Mouse (Mus musculus): ENCODE measurements around the gene C87436. TPM values are rescaled to one million over a fixed set of nuclear protein-coding genes. Genes with fewer than 3 reads are reported as not detected.

Gene C87436
- 24.3 and 25.3 TPM in 2 replicates for polyA plus RNA-seq (2012; rRNA removed)

DNA sequence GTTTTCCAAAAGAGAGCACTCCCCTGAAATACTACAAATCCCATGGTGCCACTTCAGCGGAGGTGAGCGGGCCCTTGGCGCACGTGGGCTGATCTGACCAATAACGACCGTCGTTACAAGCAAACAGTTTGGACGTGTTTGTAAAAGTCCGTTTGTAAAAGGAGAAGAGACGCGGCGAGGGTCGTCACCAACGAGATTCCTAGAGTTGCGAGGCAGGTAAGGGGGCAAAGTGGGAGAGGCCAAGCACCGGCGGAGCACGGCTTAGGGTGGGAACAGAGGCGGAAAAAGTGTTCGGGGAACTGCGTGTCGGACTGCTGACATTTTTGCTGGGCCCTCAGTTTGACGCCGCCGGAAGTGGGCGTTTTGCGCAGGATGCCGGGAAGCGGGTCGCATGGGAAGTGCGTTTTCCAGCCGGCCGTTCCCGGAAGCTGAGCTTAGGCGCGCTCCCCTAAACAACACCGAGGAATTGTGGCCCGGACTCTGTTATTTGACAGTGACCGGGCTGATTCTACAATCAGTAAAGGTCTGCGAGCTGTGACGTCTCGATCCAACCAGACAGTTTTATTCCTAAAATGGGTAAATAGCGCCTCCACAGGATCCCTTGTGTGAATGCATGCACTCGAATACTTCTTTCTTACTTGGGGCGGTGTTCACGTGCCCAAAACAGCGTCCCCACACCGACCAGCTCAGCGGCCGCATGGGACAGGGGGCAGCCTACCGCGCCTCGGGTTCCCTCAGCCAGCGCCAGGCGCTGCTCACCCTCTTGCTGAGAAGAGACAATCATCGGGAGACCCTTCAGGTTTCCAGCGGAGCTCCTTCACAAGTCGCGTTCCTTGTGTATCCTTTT, at the start of gene C87436:
C87436 (plus strand) TSS at position 103 of the 847 bp plus-strand sequence.
- TF ChIP-seq POLR2A (IDR thresholded peaks at IDR 0.05; ENCODE audit: borderline replicate concordance, insufficient read depth, low read length) (peak; percentile 66; the same call in 1 of the 2 replicates), CTCF (IDR thresholded peaks at IDR 0.05; ENCODE audit: borderline replicate concordance, insufficient read depth, low read depth, low read length) (peak; percentile 41; the same call in 1 of the 2 replicates)
- no peaks in the 10 kb centered on the region for H3K4me1 ChIP-seq (ENCODE audit: control insufficient read depth, insufficient read depth, low read length)
- peak within 1 kb of the TSS; percentile 74 for H3K4me3 ChIP-seq (replicated peaks; ENCODE audit: insufficient read depth, low read depth, low read length)
- H3K27ac ChIP-seq (ENCODE audit: insufficient read depth, low read length), result peak within 1 kb of the TSS; percentile 81
- peak; percentile 96 to 98 for DNase-seq
- under 1% methylated on average over 59 of the region's 59 CpGs for WGBS
- H3K27me3 ChIP-seq (ENCODE audit: control insufficient read depth, insufficient read depth, low read length), result no peaks in the 10 kb centered on the region

DNA sequence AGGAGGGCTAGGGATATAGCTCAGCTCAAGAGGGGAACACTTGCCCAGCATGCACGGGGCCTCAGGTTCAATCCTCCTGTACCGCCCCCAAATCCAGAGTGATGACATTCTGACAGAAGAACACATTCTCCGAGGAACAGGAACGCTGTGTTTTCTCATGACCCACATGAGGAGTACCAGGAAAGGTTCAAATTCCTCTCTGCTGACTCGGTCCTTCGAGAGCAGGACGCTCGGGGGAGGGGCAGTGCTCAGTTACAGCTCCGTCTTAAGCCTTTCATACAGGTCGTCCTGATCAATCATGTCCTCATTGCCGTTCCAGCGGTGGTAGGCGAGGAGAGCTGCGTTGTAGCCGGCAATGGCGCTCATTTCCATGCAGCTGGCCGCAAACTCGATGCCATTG, 49.7 kb upstream of the C87436 start:
- no peak for DNase-seq
- Histone ChIP-seq H3K4me3 (replicated peaks; ENCODE audit: insufficient read depth, low read depth, low read length) (no peak overlapping the region), H3K27ac (ENCODE audit: insufficient read depth, low read length) (no peak overlapping the region), H3K27me3 (ENCODE audit: control insufficient read depth, insufficient read depth, low read length) (no peaks in the 10 kb centered on the region), H3K4me1 (ENCODE audit: control insufficient read depth, insufficient read depth, low read length) (no peaks in the 10 kb centered on the region)
- no peak for TF ChIP-seq POLR2A (IDR thresholded peaks at IDR 0.05; ENCODE audit: borderline replicate concordance, insufficient read depth, low read length)
- 90% methylated on average over 18 of the region's 18 CpGs for WGBS

DNA sequence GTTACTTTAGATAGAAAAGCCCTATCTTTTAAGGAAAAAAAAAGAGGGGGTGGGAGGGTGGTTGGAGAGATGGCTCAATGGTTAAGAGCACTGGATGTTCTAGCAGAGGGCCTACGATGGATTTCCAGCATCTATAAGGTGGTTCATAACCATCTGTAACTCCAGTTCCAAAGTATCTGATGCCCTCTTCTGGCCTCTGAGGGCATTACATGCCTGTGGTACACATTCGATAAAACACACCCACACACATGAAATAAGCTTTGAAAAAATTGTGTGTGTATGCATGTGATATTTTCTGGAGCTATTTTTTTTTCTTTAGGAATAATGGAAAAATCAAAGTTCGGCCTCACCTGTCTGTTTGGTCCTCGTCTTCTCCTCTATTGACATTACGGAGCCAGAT, 46.8 kb upstream of the C87436 start:
- TF ChIP-seq CTCF (IDR thresholded peaks at IDR 0.05; ENCODE audit: borderline replicate concordance, insufficient read depth, low read depth, low read length), result no peak
- no peak for TF ChIP-seq POLR2A (IDR thresholded peaks at IDR 0.05; ENCODE audit: borderline replicate concordance, insufficient read depth, low read length)
- Histone ChIP-seq H3K27ac (ENCODE audit: insufficient read depth, low read length) (no peak overlapping the region), H3K4me3 (replicated peaks; ENCODE audit: insufficient read depth, low read depth, low read length) (no peak overlapping the region), H3K4me1 (ENCODE audit: control insufficient read depth, insufficient read depth, low read length) (0 out of 2 replicates have a peak, but pooled peaks cover 3% of the 10 kb centered on the region), H3K27me3 (ENCODE audit: control insufficient read depth, insufficient read depth, low read length) (no peaks in the 10 kb centered on the region)
- 93% methylated on average over 5 of the region's 5 CpGs for WGBS
- DNase-seq, result no peak

DNA sequence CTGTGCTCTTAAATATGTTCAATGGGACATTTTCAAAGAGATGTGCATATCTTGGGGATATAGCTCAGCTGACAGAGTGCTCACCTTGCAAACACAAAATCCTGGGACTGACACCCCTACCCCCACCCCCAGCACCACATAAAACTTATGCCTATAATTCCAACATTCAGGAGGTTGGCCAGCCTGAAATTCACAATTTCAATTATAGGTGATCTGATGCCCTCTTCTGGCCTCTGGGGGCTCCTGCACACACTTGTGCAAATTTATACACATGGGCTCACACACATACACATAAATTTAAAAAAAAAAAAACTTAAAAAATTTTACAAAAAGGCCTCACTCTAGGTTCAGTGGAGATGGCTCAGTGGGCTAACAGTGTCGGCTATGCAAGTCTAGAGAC, 45.0 kb upstream of the C87436 start:
- H3K27ac ChIP-seq (ENCODE audit: insufficient read depth, low read length), result no peak overlapping the region
- H3K4me3 ChIP-seq (replicated peaks; ENCODE audit: insufficient read depth, low read depth, low read length), result no peak overlapping the region
- no peaks in the 10 kb centered on the region for H3K27me3 ChIP-seq (ENCODE audit: control insufficient read depth, insufficient read depth, low read length)
- peaks cover 3% of the 10 kb centered on the region; the same call in 1 of the 2 replicates for H3K4me1 ChIP-seq (ENCODE audit: control insufficient read depth, insufficient read depth, low read length)
- WGBS, result 89% methylated on average over 1 of the region's 1 CpGs
- no peak for TF ChIP-seq POLR2A (IDR thresholded peaks at IDR 0.05; ENCODE audit: borderline replicate concordance, insufficient read depth, low read length)
- TF ChIP-seq CTCF (IDR thresholded peaks at IDR 0.05; ENCODE audit: borderline replicate concordance, insufficient read depth, low read depth, low read length), result no peak
- no peak for DNase-seq

DNA sequence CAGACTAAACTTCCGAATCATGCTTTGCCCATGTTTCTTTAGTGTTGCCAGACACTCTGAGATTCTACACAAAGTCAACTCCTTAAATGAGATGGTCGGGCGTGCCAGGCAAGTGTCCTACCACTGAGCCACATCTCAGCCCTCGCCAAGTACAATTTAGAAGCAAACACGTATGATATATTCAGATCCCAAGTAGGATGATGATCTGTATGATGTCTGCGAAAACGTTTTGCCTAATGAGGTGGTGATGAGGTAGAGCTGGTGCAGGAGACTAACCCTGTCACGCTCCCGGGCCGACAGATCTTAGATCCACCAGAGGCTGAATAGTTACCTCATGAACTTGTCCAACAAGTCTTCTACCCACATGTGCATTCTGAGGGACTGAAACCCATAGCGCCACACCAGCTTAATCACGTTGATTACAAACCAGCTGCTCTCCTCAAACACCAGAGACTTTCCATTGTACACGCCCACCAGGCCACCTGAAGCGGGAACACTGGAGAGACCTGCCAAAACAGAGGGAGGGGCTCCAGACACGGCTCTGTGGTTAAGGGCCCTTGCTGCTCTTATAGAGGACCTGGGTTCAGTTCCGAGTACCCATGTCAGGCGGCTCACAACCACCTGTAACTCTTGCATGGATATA, 44.0 kb upstream of the C87436 start:
- Histone ChIP-seq H3K27ac (ENCODE audit: insufficient read depth, low read length) (no peak overlapping the region), H3K4me1 (ENCODE audit: control insufficient read depth, insufficient read depth, low read length) (peaks cover 3% of the 10 kb centered on the region; the same call in 1 of the 2 replicates), H3K4me3 (replicated peaks; ENCODE audit: insufficient read depth, low read depth, low read length) (no peak overlapping the region), H3K27me3 (ENCODE audit: control insufficient read depth, insufficient read depth, low read length) (no peaks in the 10 kb centered on the region)
- no peak for DNase-seq
- WGBS, result 89% methylated on average over 17 of the region's 17 CpGs
- TF ChIP-seq POLR2A (IDR thresholded peaks at IDR 0.05; ENCODE audit: borderline replicate concordance, insufficient read depth, low read length) (no peak), CTCF (IDR thresholded peaks at IDR 0.05; ENCODE audit: borderline replicate concordance, insufficient read depth, low read depth, low read length) (no peak)

DNA sequence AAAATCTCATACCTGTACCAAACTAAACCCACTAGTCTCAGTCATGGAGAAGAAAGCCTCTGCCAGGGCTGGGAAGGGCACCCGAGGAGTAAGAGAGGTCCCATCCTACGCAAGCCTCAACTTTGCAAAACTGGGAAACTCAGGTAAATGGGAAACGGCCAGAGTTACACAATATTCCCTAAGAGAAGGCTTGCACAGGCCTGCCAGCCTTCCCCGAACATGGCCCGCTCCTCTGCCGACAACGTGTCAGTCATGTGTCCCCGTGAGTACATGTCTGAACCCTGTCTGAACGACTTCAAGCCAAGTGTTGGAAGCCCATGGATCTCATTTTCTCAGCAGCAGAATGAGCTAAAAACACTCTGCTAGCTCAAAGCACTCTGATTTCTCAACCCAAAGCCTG, 43.2 kb upstream of the C87436 start:
- no peak for TF ChIP-seq POLR2A (IDR thresholded peaks at IDR 0.05; ENCODE audit: borderline replicate concordance, insufficient read depth, low read length)
- TF ChIP-seq CTCF (IDR thresholded peaks at IDR 0.05; ENCODE audit: borderline replicate concordance, insufficient read depth, low read depth, low read length), result no peak
- WGBS, result 78% methylated on average over 9 of the region's 9 CpGs
- no peaks in the 10 kb centered on the region for H3K27me3 ChIP-seq (ENCODE audit: control insufficient read depth, insufficient read depth, low read length)
- H3K4me1 ChIP-seq (ENCODE audit: control insufficient read depth, insufficient read depth, low read length), result peaks cover 3% of the 10 kb centered on the region; the same call in 1 of the 2 replicates
- no peak overlapping the region for H3K4me3 ChIP-seq (replicated peaks; ENCODE audit: insufficient read depth, low read depth, low read length)
- H3K27ac ChIP-seq (ENCODE audit: insufficient read depth, low read length), result no peak overlapping the region
- DNase-seq, result no peak

DNA sequence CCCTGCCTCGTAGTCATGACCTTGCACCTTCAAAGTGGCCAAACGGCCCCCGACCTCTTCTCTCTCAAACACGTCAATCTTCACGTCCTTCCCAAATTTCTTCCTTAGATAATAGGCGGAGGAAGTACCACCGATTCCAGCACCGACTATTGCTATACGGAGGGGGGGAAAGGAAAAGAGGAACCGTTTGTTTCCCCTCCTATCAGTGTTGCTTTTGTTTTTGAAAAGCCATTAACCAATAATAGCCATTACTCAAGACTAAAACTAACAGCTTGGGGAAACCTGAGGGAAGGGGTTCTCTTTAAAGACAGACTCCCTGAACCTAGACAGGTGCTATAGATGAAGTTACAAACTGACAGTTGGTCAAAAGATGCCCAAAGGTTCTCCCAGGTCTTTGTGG, 42.2 kb upstream of the C87436 start:
- H3K4me3 ChIP-seq (replicated peaks; ENCODE audit: insufficient read depth, low read depth, low read length), result peak overlapping the region; percentile 87
- TF ChIP-seq POLR2A (IDR thresholded peaks at IDR 0.05; ENCODE audit: borderline replicate concordance, insufficient read depth, low read length) (no peak), CTCF (IDR thresholded peaks at IDR 0.05; ENCODE audit: borderline replicate concordance, insufficient read depth, low read depth, low read length) (no peak)
- no peaks in the 10 kb centered on the region for H3K27me3 ChIP-seq (ENCODE audit: control insufficient read depth, insufficient read depth, low read length)
- WGBS, result 6% methylated on average over 10 of the region's 10 CpGs
- no peak for DNase-seq
- H3K4me1 ChIP-seq (ENCODE audit: control insufficient read depth, insufficient read depth, low read length), result peaks cover 3% of the 10 kb centered on the region; the same call in 1 of the 2 replicates
- H3K27ac ChIP-seq (ENCODE audit: insufficient read depth, low read length), result peak overlapping the region; percentile 26

Measured in cerebellum, adult 2 months (tissue).